Comparison of ENCODE assay signal across 8 mouse cellular contexts in genomic region chr8:106603131-106603819, GRCm38 (mm10). TPM values are rescaled to one million over a fixed set of nuclear protein-coding genes. Genes with fewer than 3 reads are reported as not detected.
A peak's percentile ranks its signal among the peaks of the same experiment; 100 is the strongest.
DNase-seq lines count a peak whose midpoint lies in the region; ATAC-seq and TF ChIP-seq lines count a peak whose summit lies in the region.

Cdh1 (plus strand) TSS chr8:106603351.

- no peak within 1 kb of the TSS for H3K27ac ChIP-seq in cerebellum, adult 2 months (ENCODE audit: insufficient read depth, low read length)
- no peak within 1 kb of the TSS for H3K27ac ChIP-seq in forebrain, embryonic 13.5 days
- peak within 1 kb of the TSS; percentile 81 for H3K27ac ChIP-seq in intestine, embryonic 15.5 days
- no peak within 1 kb of the TSS for H3K27ac ChIP-seq in liver, embryonic 11.5 days (ENCODE audit: low read depth, low read length)
- H3K27ac ChIP-seq in midbrain, postnatal 0 days (ENCODE audit: low read depth, low read length): no peak within 1 kb of the TSS

- peak within 1 kb of the TSS; percentile 91 for H3K4me2 ChIP-seq in forebrain, embryonic 13.5 days
- peak within 1 kb of the TSS; percentile 75 for H3K4me2 ChIP-seq in intestine, embryonic 15.5 days (replicated peaks)
- H3K4me2 ChIP-seq in liver, embryonic 11.5 days: peak within 1 kb of the TSS; percentile 67
- peak within 1 kb of the TSS; percentile 92 for H3K4me2 ChIP-seq in midbrain, postnatal 0 days (ENCODE audit: low read depth, low read length, poor library complexity, severe bottlenecking)

- TF ChIP-seq CTCF in cerebellum, adult 2 months (IDR thresholded peaks at IDR 0.05; ENCODE audit: borderline replicate concordance, insufficient read depth, low read depth, low read length): no peak
- TF ChIP-seq CTCF in midbrain, postnatal 0 days (IDR thresholded peaks at IDR 0.05): peak; percentile 34; the same call in 1 of the 2 replicates

- WGBS in cerebellum, adult 2 months: 2% methylated on average over 53 of the region's 53 CpGs
- under 1% methylated on average over 53 of the region's 53 CpGs for WGBS in forebrain, embryonic 13.5 days
- WGBS in intestine, embryonic 15.5 days: under 1% methylated on average over 51 of the region's 53 CpGs
- WGBS in liver, embryonic 11.5 days: 2% methylated on average over 53 of the region's 53 CpGs
- under 1% methylated on average over 53 of the region's 53 CpGs for WGBS in midbrain, postnatal 0 days

- ATAC-seq in cerebellum, adult (ENCODE audit: insufficient number of reproducible peaks, low FRiP score, low TSS enrichment): no peak
- peak; percentile 38; the same call in 1 of the 2 replicates for ATAC-seq in forebrain, embryonic 13.5 days
- peak; percentile 93 for ATAC-seq in intestine, embryonic 15.5 days
- ATAC-seq in liver, embryonic 11.5 days (replicated peaks; ENCODE audit: low FRiP score): 0 out of 2 replicates have a peak, but pooled peaks have one; percentile 29
- ATAC-seq in midbrain, postnatal 0 days (ENCODE audit: low FRiP score): peak; percentile 54

- peak within 1 kb of the TSS; percentile 31 for H3K4me3 ChIP-seq in cerebellum, adult 2 months (replicated peaks; ENCODE audit: insufficient read depth, low read depth, low read length)
- H3K4me3 ChIP-seq in forebrain, embryonic 13.5 days: peak within 1 kb of the TSS; percentile 49
- peak within 1 kb of the TSS; percentile 56 for H3K4me3 ChIP-seq in intestine, embryonic 15.5 days (replicated peaks)
- peak within 1 kb of the TSS; percentile 52 for H3K4me3 ChIP-seq in liver, embryonic 11.5 days (ENCODE audit: low read depth, low read length)
- peak within 1 kb of the TSS; percentile 52 for H3K4me3 ChIP-seq in midbrain, postnatal 0 days (ENCODE audit: low read depth, low read length)

- peak within 1 kb of the TSS; percentile 51 for H3K9ac ChIP-seq in forebrain, embryonic 13.5 days
- H3K9ac ChIP-seq in intestine, embryonic 15.5 days: peak within 1 kb of the TSS; percentile 71
- no peak within 1 kb of the TSS; the same call in 1 of the 2 replicates for H3K9ac ChIP-seq in liver, embryonic 11.5 days (ENCODE audit: low read depth, low read length)
- H3K9ac ChIP-seq in midbrain, postnatal 0 days (replicated peaks; ENCODE audit: low read length, poor library complexity, severe bottlenecking): no peak within 1 kb of the TSS

- H3K9me3 ChIP-seq in forebrain, embryonic 13.5 days (replicated peaks): no peaks in the 10 kb centered on the region
- no peaks in the 10 kb centered on the region for H3K9me3 ChIP-seq in intestine, embryonic 15.5 days
- no peaks in the 10 kb centered on the region for H3K9me3 ChIP-seq in liver, embryonic 11.5 days (ENCODE audit: control insufficient read depth, low read length)
- H3K9me3 ChIP-seq in midbrain, postnatal 0 days (ENCODE audit: low read length): no peaks in the 10 kb centered on the region

- no peak for TF ChIP-seq POLR2A in cerebellum, adult 2 months (IDR thresholded peaks at IDR 0.05; ENCODE audit: borderline replicate concordance, insufficient read depth, low read length)

- peaks cover 4% of the 10 kb centered on the region; the same call in 1 of the 2 replicates for H3K27me3 ChIP-seq in cerebellum, adult 2 months (ENCODE audit: control insufficient read depth, insufficient read depth, low read length)
- H3K27me3 ChIP-seq in forebrain, embryonic 13.5 days: peaks cover 54% of the 10 kb centered on the region
- peaks cover 24% of the 10 kb centered on the region for H3K27me3 ChIP-seq in intestine, embryonic 15.5 days (replicated peaks)
- H3K27me3 ChIP-seq in liver, embryonic 11.5 days (replicated peaks; ENCODE audit: control insufficient read depth, insufficient read depth, low read length): peaks cover 60% of the 10 kb centered on the region
- peaks cover 33% of the 10 kb centered on the region for H3K27me3 ChIP-seq in midbrain, postnatal 0 days (ENCODE audit: insufficient read depth, low read length)

- peak; percentile 31 to 37 for DNase-seq in cerebellum, adult 2 months
- DNase-seq in adrenal gland, postnatal 10 days: peak; percentile 48
- DNase-seq in liver, embryonic 11.5 days (ENCODE audit: low spot score): peak; percentile 48
- peak; percentile 30 for DNase-seq in midbrain, postnatal 0 days (ENCODE audit: low spot score)
- DNase-seq in testis, postnatal 14 days (ENCODE audit: low spot score): peak; percentile 69

- peaks cover 2% of the 10 kb centered on the region; the same call in 1 of the 2 replicates for H3K4me1 ChIP-seq in cerebellum, adult 2 months (ENCODE audit: control insufficient read depth, insufficient read depth, low read length)
- peaks cover 22% of the 10 kb centered on the region for H3K4me1 ChIP-seq in forebrain, embryonic 13.5 days
- peaks cover 11% of the 10 kb centered on the region; the same call in 1 of the 2 replicates for H3K4me1 ChIP-seq in intestine, embryonic 15.5 days (replicated peaks)
- H3K4me1 ChIP-seq in liver, embryonic 11.5 days (replicated peaks; ENCODE audit: control insufficient read depth, insufficient read depth, low read length): 0 out of 2 replicates have a peak, but pooled peaks cover 10% of the 10 kb centered on the region
- peaks cover 6% of the 10 kb centered on the region; the same call in 1 of the 2 replicates for H3K4me1 ChIP-seq in midbrain, postnatal 0 days (ENCODE audit: insufficient read depth, low read length)

- no peaks in the 10 kb centered on the region for H3K36me3 ChIP-seq in forebrain, embryonic 13.5 days (ENCODE audit: poor library complexity, severe bottlenecking)
- no peaks in the 10 kb centered on the region for H3K36me3 ChIP-seq in intestine, embryonic 15.5 days
- no peaks in the 10 kb centered on the region for H3K36me3 ChIP-seq in liver, embryonic 11.5 days (ENCODE audit: control insufficient read depth, insufficient read depth, low read length)
- H3K36me3 ChIP-seq in midbrain, postnatal 0 days (ENCODE audit: insufficient read depth, low read length): no peaks in the 10 kb centered on the region

RNA-seq across cellular contexts. Expression of gene Cdh1, which starts in this region (rescaled TPM):
- polyA plus RNA-seq in cerebellum, adult 2 months (2012; rRNA removed): 3.1 and 4.1 TPM in 2 replicates
- 1 to 10 TPM; 4.1 to 8.1 TPM for total RNA-seq in adrenal gland, postnatal 10 days (2021)
- polyA plus RNA-seq in forebrain, embryonic 13.5 days (2015; fragmentation: Nextera tagmentation; extraction: Ambion mirVana): 0.53 and 0.58 TPM in 2 replicates
- polyA plus RNA-seq in intestine, embryonic 15.5 days (2015; fragmentation: Nextera tagmentation; extraction: Ambion mirVana): 152 and 158 TPM in 2 replicates
- polyA plus RNA-seq in liver, embryonic 11.5 days (2014; fragmentation: Nextera tagmentation; extraction: Ambion mirVana): 11.0 and 11.8 TPM in 2 replicates
- total RNA-seq in midbrain, postnatal 0 days (2014; rRNA removed): 7.9 and 8.8 TPM in 2 replicates
- 6.4 and 6.9 TPM in 2 replicates for polyA plus RNA-seq in midbrain, postnatal 0 days (2015; fragmentation: Nextera tagmentation; extraction: Ambion mirVana)

Comparison
In these comparisons a context has a peak if more than half of its experiments do, and no peak if none do; other contexts are left out.
1. RNA of gene Cdh1 (polyA plus RNA-seq): 152 to 158 TPM in intestine, embryonic 15.5 days; 11.0 to 11.8 TPM in liver, embryonic 11.5 days, 6.4 to 6.9 TPM in midbrain, postnatal 0 days, 3.1 to 4.1 TPM in cerebellum, adult 2 months and 0.53 to 0.58 TPM in forebrain, embryonic 13.5 days; every median in the first group is over 10 times any median in the second.
2. Peak in ATAC-seq, H3K4me3 ChIP-seq, H3K9ac ChIP-seq and H3K4me2 ChIP-seq in forebrain, embryonic 13.5 days; RNA of the gene not detected or under 1 TPM.
3. Peak in every context shown above with its lines, with median percentiles within 50 percentile points of each other: DNase-seq, H3K4me3 ChIP-seq and H3K4me2 ChIP-seq.